Mouse (Mus musculus) MEL (cell line): ENCODE data around the gene Chid1. TPM values are rescaled to one million over a fixed set of nuclear protein-coding genes. Genes with fewer than 3 reads are reported as not detected.

Experiments used
- NELFE ChIP-seq: IDR thresholded peaks from 2 replicates; pipeline ENCODE4 v1.6.1; 2011; ENCODE audit warnings: low read depth, low read length, improper control_type of control experiment
- SIN3A ChIP-seq: IDR thresholded peaks from 2 replicates; pipeline ENCODE4 v1.6.1; 2012; ENCODE audit warnings: low read length, improper control_type of control experiment, inconsistent platforms
- TBP ChIP-seq: IDR thresholded peaks from 2 replicates; pipeline ENCODE4 v1.8.0; 2011; ENCODE audit warnings: low read depth, low read length, improper control_type of control experiment
- polyA plus RNA-seq, 2 experiments: library from polyadenylated mRNA; stranded (reverse) in 1 of 2; unstranded in 1 of 2; fragments of >175 nt in 1 of 2; fragments of >200 nt in 1 of 2; gene quantifications; 2 replicates each; pipeline versions ENCODE4 v1.2.1 to v1.2.4; 2012; ENCODE audit warnings: low replicate concordance in 2 of 2, low read depth in 1 of 2; ENCODE audit not compliant: insufficient read length in 2 of 2, insufficient read depth in 1 of 2, missing spikeins in 1 of 2
- total RNA-seq: library from RNA; depleted of rRNA; stranded (reverse); fragments of 300-350 nt; gene quantifications from 2 replicates; pipeline ENCODE4 v1.2.3, GENCODE M21; 2012; rRNA removed

Gene Chid1
- total and polyA plus RNA-seq, 3 experiments: 36.1 to 46.7 TPM; not detected in 1

- TF ChIP-seq TBP (peak; percentile 77), SIN3A (peak; percentile 82), NELFE (peak; percentile 79)
These were observed 95.8 kb downstream of the Chid1 start, which contains the start of gene Pidd1 (continued) for GRCm38 (mm10) chr7:141443828-141444237.

Other genes starting within 250 kb of the Chid1 start
- gene Drd4, start 247.9 kb downstream of the Chid1 start, total RNA-seq: not detected in 2 replicates
- gene Drd4, start 247.9 kb downstream of the Chid1 start, polyA plus RNA-seq: not detected
- 9.8 and 13.2 TPM in 2 replicates for gene Deaf1, start 212.2 kb downstream of the Chid1 start, total RNA-seq
- gene Deaf1, start 212.2 kb downstream of the Chid1 start, polyA plus RNA-seq: 10 to 100 TPM in 1 of 2 experiments, not detected in 1; 91.1 TPM
- 12.2 and 12.3 TPM in 2 replicates for gene Tmem80, start 212.1 kb downstream of the Chid1 start, total RNA-seq
- gene Tmem80, start 212.1 kb downstream of the Chid1 start, polyA plus RNA-seq: 10 to 100 TPM in 1 of 2 experiments, not detected in 1; 27.7 TPM
- 0.46 TPM in 1 of 2 replicates, not detected in the other for gene Eps8l2, start 201.0 kb downstream of the Chid1 start, total RNA-seq
- under 1 TPM in 1 of 2 experiments, not detected in 1; 0.10 TPM for gene Eps8l2, start 201.0 kb downstream of the Chid1 start, polyA plus RNA-seq
- gene Taldo1, start 147.7 kb downstream of the Chid1 start, total RNA-seq: 415 and 498 TPM in 2 replicates
- gene Taldo1, start 147.7 kb downstream of the Chid1 start, polyA plus RNA-seq: 100 to 1,000 TPM in 1 of 2 experiments, not detected in 1; 298 TPM
- 21.0 and 21.6 TPM in 2 replicates for gene Gatd1, start 125.7 kb downstream of the Chid1 start, total RNA-seq
- 10 to 100 TPM in 1 of 2 experiments, not detected in 1; 35.9 TPM for gene Gatd1, start 125.7 kb downstream of the Chid1 start, polyA plus RNA-seq
- not detected in 2 replicates for gene Cend1, start 110.4 kb downstream of the Chid1 start, total RNA-seq
- not detected for gene Cend1, start 110.4 kb downstream of the Chid1 start, polyA plus RNA-seq
- gene Slc25a22, start 102.0 kb downstream of the Chid1 start, total RNA-seq: 17.7 and 23.8 TPM in 2 replicates
- 10 to 100 TPM in 1 of 2 experiments, not detected in 1; 46.0 TPM for gene Slc25a22, start 102.0 kb downstream of the Chid1 start, polyA plus RNA-seq
- gene Pidd1, start 95.8 kb downstream of the Chid1 start, total RNA-seq: 5.0 and 6.4 TPM in 2 replicates
- 10 to 100 TPM in 1 of 2 experiments, not detected in 1; 27.2 TPM for gene Pidd1, start 95.8 kb downstream of the Chid1 start, polyA plus RNA-seq
- 3,188 and 3,690 TPM in 2 replicates for gene Rplp2, start 92.5 kb downstream of the Chid1 start, total RNA-seq
- 1,000 to 10,000 TPM in 1 of 2 experiments, not detected in 1; 3,503 TPM for gene Rplp2, start 92.5 kb downstream of the Chid1 start, polyA plus RNA-seq
- 8.3 and 9.9 TPM in 2 replicates for gene Pnpla2, start 84.7 kb downstream of the Chid1 start, total RNA-seq
- 10 to 100 TPM in 1 of 2 experiments, not detected in 1; 38.6 TPM for gene Pnpla2, start 84.7 kb downstream of the Chid1 start, polyA plus RNA-seq
- 0.59 and 0.73 TPM in 2 replicates for gene Cracr2b, start 78.8 kb downstream of the Chid1 start, total RNA-seq
- gene Cracr2b, start 78.8 kb downstream of the Chid1 start, polyA plus RNA-seq: 1 to 10 TPM in 1 of 2 experiments, not detected in 1; 6.9 TPM
- gene Cd151, start 72.5 kb downstream of the Chid1 start, total RNA-seq: 38.9 and 40.6 TPM in 2 replicates
- gene Cd151, start 72.5 kb downstream of the Chid1 start, polyA plus RNA-seq: 10 to 100 TPM in 1 of 2 experiments, not detected in 1; 86.6 TPM
- 110 and 114 TPM in 2 replicates for gene Polr2l, start 64.7 kb downstream of the Chid1 start, total RNA-seq
- 10 to 100 TPM in 1 of 2 experiments, not detected in 1; 82.4 TPM for gene Polr2l, start 64.7 kb downstream of the Chid1 start, polyA plus RNA-seq
- gene Tspan4, start 64.6 kb downstream of the Chid1 start, total RNA-seq: 82.5 and 110 TPM in 2 replicates
- 10 to 100 TPM in 1 of 2 experiments, not detected in 1; 97.9 TPM for gene Tspan4, start 64.6 kb downstream of the Chid1 start, polyA plus RNA-seq
- 59.5 and 60.6 TPM in 2 replicates for gene Ap2a2, start 22.3 kb upstream of the Chid1 start, total RNA-seq
- 10 to 100 TPM; 34.7 to 67.9 TPM for gene Ap2a2, start 22.3 kb upstream of the Chid1 start, polyA plus RNA-seq
- 0.04 TPM in 1 of 2 replicates, not detected in the other for gene Muc6, start 115.5 kb upstream of the Chid1 start, total RNA-seq
- gene Muc6, start 115.5 kb upstream of the Chid1 start, polyA plus RNA-seq: under 1 TPM in 1 of 2 experiments, not detected in 1; 0.19 TPM
- gene Muc2, start 150.5 kb upstream of the Chid1 start, total RNA-seq: not detected in 2 replicates
- gene Muc2, start 150.5 kb upstream of the Chid1 start, polyA plus RNA-seq: under 1 TPM in 1 of 2 experiments, not detected in 1; 0.04 TPM
- not detected in 2 replicates for gene Muc5ac, start 249.1 kb upstream of the Chid1 start, total RNA-seq
- gene Muc5ac, start 249.1 kb upstream of the Chid1 start, polyA plus RNA-seq: not detected